Mouse (Mus musculus) embryonic fibroblast, embryonic 13.5 days (primary cell): ENCODE measurements around the gene Sptlc3. TPM values are rescaled to one million over a fixed set of nuclear protein-coding genes. Genes with fewer than 3 reads are reported as not detected.

Source experiments
- H3K27ac ChIP-seq: 2 replicates; pipeline ENCODE4 v1.5.1; 2012; ENCODE audit warnings: low read length, control low read depth, inconsistent platforms; ENCODE audit not compliant: insufficient read depth
- H3K4me1 ChIP-seq: 2 replicates; pipeline ENCODE4 v1.6.1; 2011; ENCODE audit warnings: low read length; ENCODE audit not compliant: control insufficient read depth, insufficient read depth
- H3K4me3 ChIP-seq: 2 replicates; pipeline ENCODE4 v1.5.1; 2011; ENCODE audit warnings: mild to moderate bottlenecking, control low read depth, low read length; ENCODE audit not compliant: insufficient read depth
- CTCF ChIP-seq: IDR thresholded peaks from 2 replicates; pipeline ENCODE4 v1.5.1; 2011; ENCODE audit warnings: mild to moderate bottlenecking, control low read depth, low read length, moderate library complexity, borderline replicate concordance; ENCODE audit not compliant: insufficient read depth
- POLR2A ChIP-seq: IDR thresholded peaks from 2 replicates; pipeline ENCODE4 v1.6.1; 2011; ENCODE audit warnings: low read depth, mild to moderate bottlenecking, control low read depth, low read length, moderate library complexity
- polyA plus RNA-seq: library from polyadenylated mRNA; stranded (reverse); fragments of >200 nt; gene quantifications from 2 replicates; pipeline ENCODE4 v1.2.4, GENCODE M21; 2011; ENCODE audit warnings: low read depth; ENCODE audit not compliant: missing spikeins, insufficient read length

The Sptlc3 gene
- polyA plus RNA-seq, 1 experiment: not detected

GRCm38 (mm10) chr2:139629653-139630052, 135.9 kb downstream of the Sptlc3 start:
- TF ChIP-seq CTCF (no peak), POLR2A (no peak)
- Histone ChIP-seq H3K27ac (no peak overlapping the region), H3K4me3 (no peak overlapping the region), H3K4me1 (no peaks in the 10 kb centered on the region)

GRCm38 (mm10) chr2:139634506-139634905, 140.8 kb downstream of the Sptlc3 start:
- TF ChIP-seq POLR2A (no peak), CTCF (no peak)
- no peaks in the 10 kb centered on the region for H3K4me1 ChIP-seq
- no peak overlapping the region for H3K27ac ChIP-seq
- H3K4me3 ChIP-seq: no peak overlapping the region

GRCm38 (mm10) chr2:139637861-139638260, 144.1 kb downstream of the Sptlc3 start:
- Histone ChIP-seq H3K4me3 (no peak overlapping the region), H3K4me1 (no peaks in the 10 kb centered on the region), H3K27ac (no peak overlapping the region)
- TF ChIP-seq POLR2A: no peak
- no peak for TF ChIP-seq CTCF

- Histone ChIP-seq H3K4me3 (no peak overlapping the region), H3K4me1 (no peaks in the 10 kb centered on the region), H3K27ac (no peak overlapping the region)
- no peak for TF ChIP-seq CTCF
- no peak for TF ChIP-seq POLR2A
Measured at GRCm38 (mm10) chr2:139641757-139642385, 148.2 kb downstream of the Sptlc3 start.

GRCm38 (mm10) chr2:139649518-139649917, 155.8 kb downstream of the Sptlc3 start:
- no peak overlapping the region for H3K27ac ChIP-seq
- no peaks in the 10 kb centered on the region for H3K4me1 ChIP-seq
- TF ChIP-seq CTCF: no peak
- no peak for TF ChIP-seq POLR2A
- no peak overlapping the region for H3K4me3 ChIP-seq

- Histone ChIP-seq H3K4me3 (no peak overlapping the region), H3K27ac (no peak overlapping the region), H3K4me1 (no peaks in the 10 kb centered on the region)
- no peak for TF ChIP-seq CTCF
- TF ChIP-seq POLR2A: no peak
Measured at GRCm38 (mm10) chr2:139656750-139657149, 163.0 kb downstream of the Sptlc3 start.

- Histone ChIP-seq H3K4me1 (no peaks in the 10 kb centered on the region), H3K27ac (no peak overlapping the region), H3K4me3 (no peak overlapping the region)
- TF ChIP-seq CTCF (no peak), POLR2A (no peak)
Measured at GRCm38 (mm10) chr2:139671838-139672237, 178.1 kb downstream of the Sptlc3 start.

GRCm38 (mm10) chr2:139672371-139672770, 178.7 kb downstream of the Sptlc3 start:
- H3K27ac ChIP-seq: no peak overlapping the region
- TF ChIP-seq CTCF (no peak), POLR2A (no peak)
- H3K4me3 ChIP-seq: no peak overlapping the region
- H3K4me1 ChIP-seq: no peaks in the 10 kb centered on the region

GRCm38 (mm10) chr2:139677065-139677762, 183.5 kb downstream of the Sptlc3 start:
- Histone ChIP-seq H3K4me3 (peak overlapping the region; percentile 68), H3K27ac (no peak overlapping the region), H3K4me1 (no peaks in the 10 kb centered on the region)
- peak; percentile 38; the same call in 1 of the 2 replicates for TF ChIP-seq POLR2A
- TF ChIP-seq CTCF: peak; percentile 29; the same call in 1 of the 2 replicates

GRCm38 (mm10) chr2:139677809-139678274, 184.1 kb downstream of the Sptlc3 start, which contains the start of gene Ism1:
Gene Ism1, plus strand, starts transcription at chr2:139678178.
- Histone ChIP-seq H3K27ac (no peak within 1 kb of the TSS), H3K4me3 (peak within 1 kb of the TSS; percentile 68), H3K4me1 (no peaks in the 10 kb centered on the region)
- TF ChIP-seq CTCF (no peak), POLR2A (no peak)
